In genomic region chr14:14705126-14705525, GRCm38 (mm10) we compare ENCODE assay signal across 13 mouse cellular contexts. TPM values are rescaled to one million over a fixed set of nuclear protein-coding genes. Genes with fewer than 3 reads are reported as not detected.
DNase-seq lines count a peak whose midpoint lies in the region; ATAC-seq and TF ChIP-seq lines count a peak whose summit lies in the region.
"Had no signal": no experiment of that assay in that cellular context is flagged by ENCODE, and none has a peak within 500 bp of the region (broad histone marks: within the 10 kb centered on the region; RNA-seq: fewer than 3 reads in every experiment).

No protein-coding gene starts in this region.

- no peak for DNase-seq in hindbrain, embryonic 10.5 days (ENCODE audit: low spot score)
- DNase-seq in embryonic facial prominence, embryonic 14.5 days (ENCODE audit: low spot score): no peak
- DNase-seq in induced T-regulatory cell, adult 2 months (ENCODE audit: low read depth): peak; percentile 21
- no peak for DNase-seq in midbrain, postnatal 0 days (ENCODE audit: low spot score)
- DNase-seq in layer of hippocampus, postnatal 25 days (ENCODE audit: extremely low spot score in 1 of 2, low spot score in 1 of 2): no peak
- no peak for DNase-seq in yolk sac, embryonic 10.5 days (ENCODE audit: low spot score)
- DNase-seq in retina, embryonic 14.5 days (ENCODE audit: low spot score): no peak
- DNase-seq: B cell, adult 2 months; kidney, postnatal 4 days had no signal

- no peaks in the 10 kb centered on the region for H3K27me3 ChIP-seq in hindbrain, embryonic 10.5 days (ENCODE audit: insufficient read depth, poor library complexity, severe bottlenecking)
- H3K27me3 ChIP-seq in hindbrain, embryonic 16.5 days (replicated peaks; ENCODE audit: control insufficient read depth, insufficient read depth, low read length): no peaks in the 10 kb centered on the region
- H3K27me3 ChIP-seq in embryonic facial prominence, embryonic 14.5 days (replicated peaks; ENCODE audit: control insufficient read depth, insufficient read depth, low read length): no peaks in the 10 kb centered on the region
- H3K27me3 ChIP-seq in midbrain, postnatal 0 days (ENCODE audit: insufficient read depth, low read length): no peaks in the 10 kb centered on the region
- H3K27me3 ChIP-seq: heart, embryonic 12.5 days had no signal

- peaks cover 32% of the 10 kb centered on the region for H3K36me3 ChIP-seq in hindbrain, embryonic 10.5 days
- 0 out of 2 replicates have a peak, but pooled peaks cover 2% of the 10 kb centered on the region for H3K36me3 ChIP-seq in hindbrain, embryonic 16.5 days (ENCODE audit: control insufficient read depth, insufficient read depth, low read length)
- H3K36me3 ChIP-seq in embryonic facial prominence, embryonic 14.5 days (ENCODE audit: control insufficient read depth, insufficient read depth, low read length): peaks cover 5% of the 10 kb centered on the region; the same call in 1 of the 2 replicates
- no peaks in the 10 kb centered on the region for H3K36me3 ChIP-seq in midbrain, postnatal 0 days (ENCODE audit: insufficient read depth, low read length)

- no peak for ATAC-seq in hindbrain, embryonic 16.5 days
- ATAC-seq in embryonic facial prominence, embryonic 14.5 days (ENCODE audit: low read depth): no peak
- no peak for ATAC-seq in midbrain, postnatal 0 days (ENCODE audit: low FRiP score)

- no peak overlapping the region; the same call in 1 of the 2 replicates for H3K4me2 ChIP-seq in hindbrain, embryonic 16.5 days (ENCODE audit: low read length)
- H3K4me2 ChIP-seq in embryonic facial prominence, embryonic 14.5 days (ENCODE audit: low read depth, low read length): peak overlapping the region; percentile 64; the same call in 1 of the 2 replicates
- peak overlapping the region; percentile 59; the same call in 1 of the 2 replicates for H3K4me2 ChIP-seq in midbrain, postnatal 0 days (ENCODE audit: low read depth, low read length, poor library complexity, severe bottlenecking)

- H3K9ac ChIP-seq in hindbrain, embryonic 16.5 days (ENCODE audit: low read depth, low read length): no peak overlapping the region
- H3K9ac ChIP-seq in embryonic facial prominence, embryonic 14.5 days (ENCODE audit: low read depth, low read length): no peak overlapping the region
- H3K9ac ChIP-seq in midbrain, postnatal 0 days (replicated peaks; ENCODE audit: low read length, poor library complexity, severe bottlenecking): no peak overlapping the region

- WGBS in hindbrain, embryonic 10.5 days: 85% methylated on average over 3 of the region's 3 CpGs
- WGBS in hindbrain, embryonic 16.5 days: 77% methylated on average over 3 of the region's 3 CpGs
- 79% methylated on average over 3 of the region's 3 CpGs for WGBS in embryonic facial prominence, embryonic 14.5 days
- WGBS in midbrain, postnatal 0 days: 84% methylated on average over 3 of the region's 3 CpGs

- no peak overlapping the region for H3K27ac ChIP-seq in hindbrain, embryonic 10.5 days
- no peak overlapping the region for H3K27ac ChIP-seq in hindbrain, embryonic 16.5 days (ENCODE audit: low read depth, low read length)
- H3K27ac ChIP-seq in embryonic facial prominence, embryonic 14.5 days (replicated peaks; ENCODE audit: low read depth, low read length): no peak overlapping the region
- no peak overlapping the region for H3K27ac ChIP-seq in midbrain, postnatal 0 days (ENCODE audit: low read depth, low read length)

- TF ChIP-seq CTCF in midbrain, postnatal 0 days (IDR thresholded peaks at IDR 0.05): no peak

- H3K4me3 ChIP-seq in hindbrain, embryonic 10.5 days: peak overlapping the region; percentile 90; the same call in 1 of the 2 replicates
- no peak overlapping the region for H3K4me3 ChIP-seq in hindbrain, embryonic 16.5 days (ENCODE audit: low read length)
- no peak overlapping the region for H3K4me3 ChIP-seq in embryonic facial prominence, embryonic 14.5 days (ENCODE audit: low read depth, low read length)
- H3K4me3 ChIP-seq in midbrain, postnatal 0 days (ENCODE audit: low read depth, low read length): no peak overlapping the region
- H3K4me3 ChIP-seq: erythroblast, embryonic 14.5 days had no signal

- no peaks in the 10 kb centered on the region for H3K9me3 ChIP-seq in hindbrain, embryonic 10.5 days
- no peaks in the 10 kb centered on the region for H3K9me3 ChIP-seq in hindbrain, embryonic 16.5 days (ENCODE audit: control insufficient read depth, low read length)
- H3K9me3 ChIP-seq in embryonic facial prominence, embryonic 14.5 days (ENCODE audit: control insufficient read depth, low read length): no peaks in the 10 kb centered on the region
- no peaks in the 10 kb centered on the region for H3K9me3 ChIP-seq in midbrain, postnatal 0 days (ENCODE audit: low read length)
- H3K9me3 ChIP-seq: G1E; heart, embryonic 12.5 days had no signal

- peaks cover 28% of the 10 kb centered on the region for H3K4me1 ChIP-seq in hindbrain, embryonic 10.5 days (replicated peaks)
- H3K4me1 ChIP-seq in hindbrain, embryonic 16.5 days (ENCODE audit: control insufficient read depth, insufficient read depth, low read depth, low read length): peaks cover 17% of the 10 kb centered on the region
- peaks cover 8% of the 10 kb centered on the region for H3K4me1 ChIP-seq in embryonic facial prominence, embryonic 14.5 days (ENCODE audit: control insufficient read depth, insufficient read depth, low read length)
- peaks cover 10% of the 10 kb centered on the region for H3K4me1 ChIP-seq in midbrain, postnatal 0 days (ENCODE audit: insufficient read depth, low read length)

RNA-seq across cellular contexts. Expression of gene Slc4a7, which starts 3.0 kb away (rescaled TPM):
- polyA plus RNA-seq in hindbrain, embryonic 10.5 days (2016; fragmentation: Nextera tagmentation; extraction: Ambion mirVana): 28.3 and 32.8 TPM in 2 replicates
- polyA plus RNA-seq in hindbrain, embryonic 16.5 days (2015; fragmentation: Nextera tagmentation; extraction: Ambion mirVana): 22.6 and 25.4 TPM in 2 replicates
- polyA plus RNA-seq in embryonic facial prominence, embryonic 14.5 days (2014; fragmentation: Nextera tagmentation; extraction: Ambion mirVana): 10.7 and 13.9 TPM in 2 replicates
- 48.0 and 51.5 TPM in 2 replicates for total RNA-seq in midbrain, postnatal 0 days (2014; rRNA removed)
- 17.4 and 20.7 TPM in 2 replicates for polyA plus RNA-seq in midbrain, postnatal 0 days (2015; fragmentation: Nextera tagmentation; extraction: Ambion mirVana)
- 10 to 100 TPM; 40.1 to 48.5 TPM for total RNA-seq in layer of hippocampus, postnatal 25 days (2021)
